Mouse (Mus musculus) thymus, adult 2 months (tissue): ENCODE measurements around the gene Gm7102.
"Not testable (repeated sequence)": the region's sequence is repeated elsewhere in the genome, so short reads cannot be mapped to it uniquely, and the experiment has no call there.

ENCODE experiments used
- CTCF ChIP-seq: fragments of 200-500 bp; IDR thresholded peaks from 2 replicates; pipeline ENCODE4 v1.5.1; 2012; ENCODE audit warnings: mild to moderate bottlenecking, control low read depth, low read length, moderate library complexity, borderline replicate concordance; ENCODE audit not compliant: control insufficient read depth, poor library complexity, insufficient read depth; ENCODE audit errors: extremely low read depth
- POLR2A ChIP-seq: fragments of 200-500 bp; IDR thresholded peaks from 2 replicates; pipeline ENCODE4 v1.6.1; 2012; ENCODE audit warnings: mild to moderate bottlenecking, low read length, control low read depth, moderate library complexity; ENCODE audit not compliant: control insufficient read depth, poor library complexity, insufficient read depth; ENCODE audit errors: extremely low read depth

- not testable (repeated sequence) for TF ChIP-seq CTCF, POLR2A
Measured at GRCm38 (mm10) chr19:61207506-61207905, 31.4 kb upstream of the Gm7102 start.
